Comparison of ENCODE assay signal across 17 mouse cellular contexts in the genomic region with DNA sequence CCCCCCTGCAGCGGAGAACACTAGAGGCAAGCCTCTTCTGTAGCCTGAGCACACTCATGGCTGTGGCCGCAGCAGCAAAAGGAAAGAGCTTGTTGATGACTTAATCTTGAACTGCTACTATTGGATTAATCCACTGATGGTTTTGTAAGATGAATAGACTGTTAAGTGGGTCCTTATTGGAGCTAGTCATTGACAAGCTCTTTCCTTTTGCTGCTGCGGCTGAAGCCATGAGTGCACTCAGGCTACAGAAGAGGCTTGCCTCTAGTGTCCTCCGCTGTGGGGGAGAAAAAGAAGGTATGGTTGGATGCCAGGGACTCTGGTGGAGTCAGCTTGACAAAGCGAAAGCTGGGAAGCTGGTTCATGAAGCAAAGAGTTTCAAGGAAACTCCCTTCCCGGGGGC.
"Had no signal": no experiment of that assay in that cellular context is flagged by ENCODE, and none has a peak within 500 bp of the region (broad histone marks: within the 10 kb centered on the region; RNA-seq: fewer than 3 reads in every experiment).

No protein-coding gene starts in this region.

- H3K36me3 ChIP-seq: liver, embryonic 12.5 days; midbrain, embryonic 10.5 days; midbrain, embryonic 12.5 days; neural tube, embryonic 13.5 days; neural tube, embryonic 15.5 days had no signal

- H3K9me3 ChIP-seq: liver, embryonic 12.5 days; midbrain, embryonic 12.5 days; neural tube, embryonic 13.5 days; neural tube, embryonic 15.5 days had no signal

- H3K9ac ChIP-seq: liver, embryonic 12.5 days; liver, embryonic 14.5 days; midbrain, embryonic 12.5 days; neural tube, embryonic 13.5 days; neural tube, embryonic 15.5 days had no signal

- H3K27me3 ChIP-seq: liver, embryonic 12.5 days; midbrain, embryonic 12.5 days; neural tube, embryonic 13.5 days; neural tube, embryonic 15.5 days had no signal

- H3K4me3 ChIP-seq: liver, embryonic 12.5 days; midbrain, embryonic 10.5 days; midbrain, embryonic 12.5 days; myocyte; neural tube, embryonic 13.5 days; neural tube, embryonic 15.5 days had no signal

- DNase-seq: midbrain, embryonic 14.5 days; retina, postnatal 1 day; right cerebral cortex, adult 18-20 months; right cerebral cortex, postnatal 25 days; right cerebral cortex, postnatal 4 days; spleen, adult 18-20 months; thymus, adult 18-20 months; thymus, postnatal 14 days; thymus, postnatal 36 days had no signal

- H3K27ac ChIP-seq: liver, embryonic 12.5 days; liver, embryonic 14.5 days; midbrain, embryonic 10.5 days; midbrain, embryonic 12.5 days; neural tube, embryonic 13.5 days; neural tube, embryonic 15.5 days had no signal

- H3K4me2 ChIP-seq: liver, embryonic 12.5 days; midbrain, embryonic 12.5 days; neural tube, embryonic 13.5 days; neural tube, embryonic 15.5 days had no signal

- ATAC-seq: liver, embryonic 12.5 days; midbrain, embryonic 16.5 days had no signal

- H3K4me1 ChIP-seq: liver, embryonic 12.5 days; midbrain, embryonic 12.5 days; neural tube, embryonic 13.5 days; neural tube, embryonic 15.5 days had no signal
